Mouse (Mus musculus) kidney, adult 2 months (tissue): ENCODE measurements around the gene Thbs4.

Source experiments
- CTCF ChIP-seq: fragments of 200-500 bp; conservative IDR thresholded peaks from 2 replicates; pipeline ENCODE4 v1.5.1; 2011; ENCODE audit warnings: low read depth, mild to moderate bottlenecking, control low read depth, low read length, moderate library complexity, mixed read lengths; ENCODE audit not compliant: insufficient read depth, insufficient read length
- POLR2A ChIP-seq: fragments of 200-500 bp; IDR thresholded peaks from one replicate; pipeline ENCODE4 v1.6.1; 2011; ENCODE audit warnings: low read depth, low read length, control low read depth

DNA sequence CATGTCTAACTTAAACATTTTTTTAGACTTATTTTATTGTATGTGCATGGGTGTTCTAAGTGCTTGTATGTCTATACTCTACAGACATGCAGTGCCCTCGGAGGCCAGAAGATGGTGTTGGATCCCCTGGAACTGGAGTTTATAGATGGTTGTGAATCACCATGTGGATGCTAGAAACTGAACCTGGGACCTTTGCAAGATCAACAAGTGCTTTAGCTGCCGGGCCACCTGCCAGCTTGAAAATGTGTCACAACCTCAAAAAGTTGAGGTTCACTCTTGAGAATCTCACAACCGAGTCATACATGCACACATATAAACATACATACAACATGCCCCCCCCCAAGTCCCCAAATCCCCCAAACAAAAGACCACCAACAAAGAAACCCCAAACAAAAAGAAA is 54.8 kb downstream of the Thbs4 start:
- no peak for TF ChIP-seq CTCF
- TF ChIP-seq POLR2A, result no peak
